Mouse (Mus musculus) bone marrow macrophage, adult 2 months (primary cell): ENCODE results near the gene Pxt1.
A peak's percentile ranks its signal among the peaks of the same experiment; 100 is the strongest.

Experiments used
- CTCF ChIP-seq: IDR thresholded peaks from 2 replicates; pipeline ENCODE4 v1.5.1; 2012; ENCODE audit warnings: low read depth, mild to moderate bottlenecking, low read length, moderate library complexity
- POLR2A ChIP-seq: IDR thresholded peaks from 2 replicates; pipeline ENCODE4 v1.6.1; 2012; ENCODE audit warnings: mild to moderate bottlenecking, low read depth, low read length, borderline replicate concordance

GRCm38 (mm10) chr17:28986833-28987232 lies 43.2 kb upstream of the Pxt1 start:
- peak; percentile 52 for TF ChIP-seq CTCF
- no peak for TF ChIP-seq POLR2A
